Mouse (Mus musculus): ENCODE data around the gene Vamp5. TPM values are rescaled to one million over a fixed set of nuclear protein-coding genes. Genes with fewer than 3 reads are reported as not detected.

The Vamp5 gene
- total RNA-seq, 4 experiments from 2014 or later, result 58.0 to 68.1 (median 61.2) TPM

- DNase-seq (ENCODE audit: low spot score), result no peak
Observed at GRCm38 (mm10) chr6:72366844-72367443, 13.3 kb downstream of the Vamp5 start, which contains the start of gene Rnf181. Rnf181 (minus strand) TSS chr6:72366956.

DNA sequence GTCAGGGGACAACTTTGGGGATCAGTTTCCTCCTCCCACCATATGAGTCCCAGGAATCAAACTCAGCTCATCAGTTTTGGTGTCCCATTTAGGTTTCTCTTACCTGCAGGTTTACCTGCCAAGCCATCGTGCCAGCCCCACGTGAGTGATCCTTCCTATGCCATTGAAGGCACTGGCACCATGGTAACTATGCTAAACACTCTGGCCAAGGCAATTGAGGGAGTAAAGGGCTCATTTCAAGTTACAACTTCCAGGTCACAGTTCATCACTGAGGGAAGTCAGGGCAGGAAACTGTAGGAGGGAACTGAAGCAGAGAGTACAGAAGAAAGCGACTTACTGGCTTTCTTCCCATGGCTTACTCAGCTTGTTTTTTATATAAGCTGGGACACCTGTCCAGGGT, 14.0 kb downstream of the Vamp5 start:
- no peak for DNase-seq (ENCODE audit: low spot score)

GRCm38 (mm10) chr6:72364985-72365384, 15.3 kb downstream of the Vamp5 start:
- no peak for DNase-seq (ENCODE audit: low spot score)

- DNase-seq (ENCODE audit: low spot score), result no peak
Observed at GRCm38 (mm10) chr6:72364009-72364408, 16.3 kb downstream of the Vamp5 start.

DNA sequence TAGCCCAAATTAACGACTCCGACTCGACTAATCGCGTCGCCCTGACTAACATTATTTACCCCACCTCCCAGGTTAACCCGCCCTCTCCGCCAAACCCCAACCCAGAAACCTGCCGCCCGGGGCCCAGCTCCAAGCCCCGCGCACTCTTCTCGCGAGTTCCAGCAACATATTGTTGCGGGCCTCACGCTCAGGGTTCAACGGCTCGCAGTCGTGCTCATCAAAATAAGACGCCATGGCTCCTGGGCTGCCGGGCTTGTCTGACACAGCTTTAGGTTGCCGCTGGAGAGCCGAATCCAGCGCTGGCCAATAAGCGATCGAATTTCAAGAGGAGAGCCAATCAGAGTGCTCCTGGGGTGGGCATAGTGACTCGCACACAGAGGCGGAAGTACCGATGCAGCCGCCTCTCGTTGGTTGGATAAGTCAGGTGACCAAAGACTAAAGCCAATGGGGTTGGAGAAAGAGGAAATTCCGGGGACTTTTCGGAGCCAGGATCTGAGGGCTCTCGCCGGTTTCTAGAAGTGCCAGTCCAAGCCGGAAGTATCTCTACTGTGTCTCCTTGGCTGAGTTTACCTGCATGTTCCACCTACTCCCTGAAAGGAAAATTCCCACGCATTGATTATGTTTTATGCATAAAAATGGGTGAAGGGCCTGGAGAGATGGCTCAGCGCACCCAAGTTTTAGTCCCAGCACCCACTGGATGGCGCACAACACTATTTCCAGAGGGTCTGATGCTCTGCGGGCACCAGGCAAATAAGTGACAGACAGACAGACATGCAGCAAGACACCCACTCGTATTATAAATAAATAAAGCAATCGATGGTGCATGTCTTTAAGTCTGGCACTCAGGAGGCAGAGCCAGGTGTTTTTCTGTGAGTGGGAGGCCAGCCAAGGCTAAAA, 17.9 kb downstream of the Vamp5 start:
- peak; percentile 99 for DNase-seq (ENCODE audit: low spot score)

DNA sequence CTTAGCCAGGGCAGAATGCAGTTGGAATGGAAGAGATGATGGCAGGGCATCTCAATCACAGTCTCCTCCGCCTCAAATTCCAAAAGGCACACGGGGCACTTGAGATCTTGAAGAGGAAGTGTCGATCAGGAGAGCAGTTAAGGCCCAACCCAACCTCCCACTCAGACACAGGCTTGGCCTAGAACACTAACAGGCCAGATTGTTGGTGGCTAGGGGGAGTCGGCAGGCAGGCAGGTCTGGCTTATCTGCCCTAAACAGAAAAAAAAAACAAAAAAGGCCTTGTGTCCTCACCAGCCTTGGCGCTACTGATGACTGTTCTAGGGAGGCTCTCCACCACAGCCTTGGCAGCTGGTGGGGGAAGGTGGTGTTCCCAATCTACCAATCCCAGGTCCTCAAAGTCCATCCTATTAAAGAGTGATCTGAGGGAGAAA, 19.1 kb downstream of the Vamp5 start:
- DNase-seq (ENCODE audit: low spot score), result no peak

DNA sequence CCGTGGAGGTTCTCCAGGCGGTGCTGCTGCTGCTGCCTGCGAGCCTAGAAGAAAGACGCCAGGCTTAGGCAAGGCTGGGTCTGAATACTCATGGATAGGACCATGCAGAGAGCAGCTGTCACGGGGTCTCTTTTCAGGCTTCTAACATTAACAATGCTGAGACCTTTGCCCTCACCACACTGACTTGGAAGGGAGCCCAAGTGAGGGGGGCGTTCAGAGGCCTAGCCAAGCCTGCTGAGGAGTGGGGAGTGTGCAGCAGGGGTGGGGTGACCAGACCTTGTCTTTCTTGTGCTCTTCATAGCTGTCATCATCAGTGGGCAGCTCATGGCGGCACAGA, 19.7 kb downstream of the Vamp5 start:
- no peak for DNase-seq (ENCODE audit: low spot score)

GRCm38 (mm10) chr6:72359891-72360598, 20.2 kb downstream of the Vamp5 start:
- DNase-seq (ENCODE audit: low spot score), result no peak

GRCm38 (mm10) chr6:72359343-72359742, 20.9 kb downstream of the Vamp5 start:
- no peak for DNase-seq (ENCODE audit: low spot score)

- no peak for DNase-seq (ENCODE audit: low spot score)
Observed at GRCm38 (mm10) chr6:72358086-72358764, 22.0 kb downstream of the Vamp5 start.

DNA sequence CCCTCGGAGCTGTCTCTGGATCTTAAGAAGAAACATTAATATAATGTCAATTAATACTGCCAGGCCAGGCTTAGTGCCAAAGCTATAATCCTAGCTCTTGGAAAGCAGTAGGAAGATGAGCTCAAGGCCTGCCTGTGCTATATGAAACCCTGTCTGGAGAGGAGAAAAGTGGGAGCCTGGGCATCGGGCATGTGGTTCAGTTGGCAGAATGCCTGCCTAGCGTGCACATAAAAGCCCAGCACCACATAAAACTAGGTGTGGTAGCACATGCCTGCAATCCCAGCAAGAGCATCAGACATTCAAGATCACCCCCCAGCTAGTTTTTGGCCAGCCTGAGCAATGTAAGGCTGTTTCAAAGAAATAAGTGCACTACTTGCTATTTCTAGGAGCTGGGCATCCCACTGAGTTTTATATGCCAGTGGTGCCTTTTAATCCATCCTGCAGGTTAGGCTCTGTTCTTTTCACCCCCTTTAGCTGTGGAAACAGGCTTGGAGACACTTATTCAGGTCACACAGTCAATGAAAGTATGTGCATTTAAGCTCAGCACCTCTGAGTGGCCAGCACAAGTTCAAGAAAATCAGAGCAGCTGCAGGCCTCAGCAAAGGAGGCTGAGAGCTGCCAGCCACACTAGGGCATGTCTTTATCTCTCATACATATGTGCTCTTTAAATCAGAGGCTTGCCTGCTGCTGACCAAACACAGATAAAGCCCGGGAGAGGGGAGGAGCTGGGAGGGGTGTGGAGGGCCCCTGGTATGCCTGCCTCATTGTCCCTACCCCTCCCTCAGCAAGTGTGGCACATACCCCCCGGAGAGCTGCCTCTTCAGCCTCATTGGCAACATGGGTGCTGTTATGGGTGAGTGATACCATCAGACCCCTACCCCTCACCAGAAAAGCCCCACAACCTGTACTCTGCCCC, 22.8 kb downstream of the Vamp5 start:
- no peak for DNase-seq (ENCODE audit: low spot score)

DNA sequence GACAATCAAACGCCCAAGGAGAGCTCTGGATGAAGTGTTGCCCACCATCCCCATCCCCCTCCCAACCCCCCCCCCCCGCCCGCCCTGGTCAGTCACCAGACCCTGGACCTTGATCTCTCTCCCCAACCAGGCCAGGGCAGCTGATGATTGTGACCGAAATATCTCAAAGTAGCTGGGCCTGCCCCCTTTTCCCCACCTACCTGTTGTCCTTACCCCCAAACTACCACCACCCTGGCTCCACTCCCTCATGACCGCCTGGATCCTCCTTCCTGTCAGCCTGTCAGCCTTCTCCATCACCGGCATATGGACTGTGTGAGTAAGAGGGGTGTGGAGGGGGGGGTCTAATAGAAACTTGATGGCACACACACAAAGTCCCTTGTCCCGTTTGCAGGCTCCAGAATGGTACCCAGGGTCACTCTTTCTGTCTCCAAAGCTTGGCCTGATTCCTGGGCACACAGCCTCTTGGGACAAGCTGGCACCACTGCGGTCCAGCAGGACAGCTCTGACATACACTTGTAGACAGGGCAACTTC, 24.2 kb downstream of the Vamp5 start:
- no peak for DNase-seq (ENCODE audit: low spot score)

DNA sequence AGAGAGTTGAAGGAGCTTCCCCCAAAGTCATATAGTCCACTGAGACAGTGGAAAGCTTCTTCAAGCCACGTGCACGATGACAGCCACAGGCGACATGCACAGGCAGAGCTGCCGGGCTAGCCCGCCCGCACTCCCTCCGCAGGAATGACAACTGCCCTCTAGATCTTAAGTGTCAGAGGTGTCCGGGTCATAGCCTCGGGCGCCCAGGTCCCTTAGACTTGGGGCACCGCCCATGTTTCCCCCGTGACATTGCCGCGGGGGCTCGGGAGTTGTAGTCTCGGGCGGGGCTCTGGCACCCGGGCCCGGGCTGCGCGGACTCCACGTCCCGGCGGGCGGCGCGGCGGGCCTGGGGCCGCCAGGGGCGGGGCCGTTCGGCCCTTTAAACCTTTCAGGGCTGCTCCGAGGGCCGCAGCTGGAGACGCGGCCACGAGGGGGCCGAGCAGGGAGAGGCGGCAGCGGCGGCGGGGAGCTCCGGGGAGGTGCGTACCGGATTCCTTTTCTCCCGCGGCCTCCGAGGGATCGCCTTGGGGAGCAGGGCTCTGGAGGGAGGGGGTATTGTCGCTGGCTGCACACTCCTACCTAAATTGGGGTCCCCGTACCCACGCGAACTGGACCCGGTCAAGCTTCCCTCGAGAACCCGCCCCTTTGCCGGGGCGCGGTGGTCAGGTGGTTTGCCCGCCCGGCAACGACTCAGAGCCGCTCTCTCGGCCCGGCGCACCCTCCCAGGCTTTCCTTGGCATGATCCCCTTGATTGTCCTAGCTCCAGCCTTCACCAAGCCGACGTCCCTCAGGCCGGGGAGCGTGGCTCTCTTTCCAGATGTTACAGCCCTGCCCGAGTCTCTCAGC, 25.0 kb downstream of the Vamp5 start, which contains the start of gene Tmem150a:
TSS of gene Tmem150a (plus strand) at position 382 of the 846 bp plus-strand sequence.
- peak; percentile 77 for DNase-seq (ENCODE audit: low spot score)

DNA sequence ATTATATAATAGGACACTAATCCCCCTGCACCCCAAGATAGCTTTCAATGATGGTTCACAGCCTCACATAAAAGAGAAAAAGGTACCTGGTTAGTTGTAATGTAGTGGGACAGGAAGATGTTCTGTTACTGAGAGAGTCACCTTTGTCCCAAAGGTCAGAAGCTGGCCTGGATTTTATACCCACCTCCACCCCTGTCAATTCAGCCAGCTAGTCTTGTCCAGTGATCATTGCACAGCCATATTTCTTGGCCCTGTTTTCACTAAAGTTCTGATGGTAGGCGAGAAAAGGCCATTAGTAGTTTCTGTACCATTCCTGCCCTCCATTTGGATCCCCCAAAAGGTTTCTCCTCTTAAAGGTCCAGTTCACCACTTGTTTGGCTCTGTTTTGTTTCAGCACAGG, 26.2 kb downstream of the Vamp5 start:
- no peak for DNase-seq (ENCODE audit: low spot score)

DNA sequence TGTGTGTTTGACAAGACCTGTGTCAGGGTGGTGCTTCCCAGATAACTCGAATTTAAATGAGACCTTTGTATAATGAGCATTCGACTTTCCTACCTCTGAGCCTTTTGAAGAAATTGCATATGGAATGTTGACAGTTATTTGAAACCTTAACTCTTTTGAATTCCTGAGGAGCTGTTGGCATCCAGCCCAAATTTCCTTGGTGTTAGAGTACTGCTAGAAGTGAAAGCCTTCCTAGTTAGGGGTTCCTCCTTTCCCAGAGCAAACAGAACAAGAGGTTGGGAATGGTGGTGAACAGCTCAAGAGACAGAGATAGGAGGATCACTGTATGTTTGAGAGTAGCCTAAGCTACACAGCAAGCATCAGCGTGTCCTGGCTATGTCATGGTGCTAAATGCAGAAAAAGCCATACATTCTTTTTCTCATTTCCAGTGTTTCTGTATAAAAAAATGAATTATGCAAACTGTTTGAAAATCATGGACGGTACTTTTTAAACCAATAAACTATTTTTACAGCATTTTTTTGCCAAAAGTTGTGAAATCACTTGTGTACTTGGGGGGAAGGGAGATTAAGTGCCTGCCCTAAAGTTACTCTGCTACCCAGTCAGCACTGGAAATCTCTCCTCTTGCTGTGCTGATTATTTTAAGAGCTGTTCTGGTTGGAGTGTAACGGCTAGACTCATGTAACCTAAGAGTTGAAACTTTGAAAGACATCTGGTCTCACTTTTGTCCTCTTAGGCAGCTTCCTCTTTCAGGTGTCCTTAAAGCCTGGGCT, 27.4 kb downstream of the Vamp5 start:
- no peak for DNase-seq (ENCODE audit: low spot score)

- DNase-seq (ENCODE audit: low spot score), result no peak
Observed at GRCm38 (mm10) chr6:72350214-72350613, 30.1 kb downstream of the Vamp5 start.

- no peak for DNase-seq (ENCODE audit: low spot score)
Observed at GRCm38 (mm10) chr6:72348411-72348810, 31.9 kb downstream of the Vamp5 start.

DNA sequence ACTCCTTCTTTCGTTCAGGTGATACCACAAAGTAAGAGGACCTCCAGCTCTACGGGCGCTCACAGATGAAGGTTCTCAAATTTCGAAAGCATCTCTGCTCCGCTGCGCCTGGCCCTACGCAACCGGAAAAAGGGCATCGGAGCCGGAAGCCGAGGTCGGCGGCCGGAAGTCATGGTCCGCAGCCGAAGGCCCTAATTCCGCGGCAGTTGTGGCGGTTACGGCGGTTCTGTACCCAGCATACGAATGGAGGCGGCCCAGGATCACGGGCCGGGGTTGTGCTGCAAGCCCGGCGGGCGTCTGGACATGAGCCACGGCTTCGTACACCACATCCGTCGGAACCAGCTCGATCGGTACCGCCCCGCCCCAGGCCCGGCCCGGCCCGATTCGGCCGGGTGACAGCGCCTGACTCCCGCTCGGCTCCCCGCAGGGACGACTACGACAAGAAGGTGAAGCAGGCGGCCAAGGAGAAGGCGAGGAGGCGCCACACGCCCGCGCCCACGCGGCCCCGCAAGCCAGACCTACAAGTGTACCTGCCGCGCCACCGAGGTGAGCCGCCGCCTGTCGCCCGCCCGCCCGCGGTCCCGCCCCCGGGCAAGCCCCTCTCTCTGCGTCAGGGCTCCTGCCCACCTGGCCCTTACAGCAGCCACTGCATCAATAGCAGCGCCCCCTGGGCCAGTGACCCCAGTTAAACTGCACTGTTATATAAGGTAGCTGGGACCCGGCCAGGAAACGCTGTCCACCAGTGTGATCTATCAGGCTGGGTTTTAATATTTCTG, 32.9 kb downstream of the Vamp5 start, which contains the start of gene 0610030E20Rik:
TSS of gene 0610030E20Rik (plus strand) at position 152 of the 776 bp plus-strand sequence.
- peak; percentile 76 for DNase-seq (ENCODE audit: low spot score)
